Mouse (Mus musculus) ES-E14 (cell line): ENCODE data around the gene Tmem132e. TPM values are rescaled to one million over a fixed set of nuclear protein-coding genes. Genes with fewer than 3 reads are reported as not detected.

Source experiments
- DNase-seq: peaks from one replicate; pipeline ENCODE4 v3.0.0-alpha.2; 2013; ENCODE audit warnings: low read depth, low spot score
- H3K27ac ChIP-seq: 2 replicates; pipeline ENCODE4 v1.5.1; 2012; ENCODE audit warnings: low read depth, mild to moderate bottlenecking, low read length, moderate library complexity, mixed read lengths; ENCODE audit not compliant: poor library complexity, insufficient read depth, severe bottlenecking
- H3K36me3 ChIP-seq: 2 replicates; pipeline ENCODE4 v1.6.1; 2012; ENCODE audit warnings: mild to moderate bottlenecking, low read length, moderate library complexity, mixed read lengths; ENCODE audit not compliant: control insufficient read depth, poor library complexity, insufficient read depth, severe bottlenecking
- H3K4me1 ChIP-seq, 2 experiments: fragments of 150-350 bp in 1 of 2; sonication (generic) in 1 of 2; 2 replicates each; pipeline ENCODE4 v1.6.1; 2012; ENCODE audit warnings: low read length in 2 of 2, mild to moderate bottlenecking in 1 of 2, mixed read lengths in 1 of 2; ENCODE audit not compliant: control insufficient read depth in 2 of 2, insufficient read depth in 2 of 2, poor library complexity in 1 of 2
- H3K4me3 ChIP-seq, 2 experiments: fragments of 150-350 bp in 1 of 2; sonication (generic) in 1 of 2; 2 replicates each; pipeline ENCODE4 v1.5.1; 2012; ENCODE audit warnings: low read length in 2 of 2, low read depth in 1 of 2, mild to moderate bottlenecking in 1 of 2, mixed read lengths in 1 of 2; ENCODE audit not compliant: insufficient read depth in 1 of 2, poor library complexity in 1 of 2, severe bottlenecking in 1 of 2
- H3K9ac ChIP-seq: 2 replicates; pipeline ENCODE4 v1.6.1; 2012; ENCODE audit warnings: low read depth, mild to moderate bottlenecking, low read length, mixed read lengths; ENCODE audit not compliant: poor library complexity, insufficient read depth, severe bottlenecking
- H3K9me3 ChIP-seq: fragments of 150-350 bp; sonication (generic); 2 replicates; pipeline ENCODE4 v1.6.1; 2012; ENCODE audit warnings: low read depth, mild to moderate bottlenecking, low read length; ENCODE audit not compliant: control insufficient read depth, insufficient read depth
- CHD2 ChIP-seq: IDR thresholded peaks from 2 replicates; pipeline ENCODE4 v1.6.1; 2014; ENCODE audit warnings: mild to moderate bottlenecking, low read depth, low read length, inconsistent platforms
- HCFC1 ChIP-seq: IDR thresholded peaks from 2 replicates; pipeline ENCODE4 v1.6.1; 2012; ENCODE audit warnings: low read length, inconsistent platforms, borderline replicate concordance; ENCODE audit not compliant: insufficient read depth
- MAFK ChIP-seq: IDR thresholded peaks from 2 replicates; pipeline ENCODE4 v1.6.1; 2014; ENCODE audit warnings: mild to moderate bottlenecking, low read depth, low read length, inconsistent platforms; ENCODE audit not compliant: insufficient read depth
- ZC3H11A ChIP-seq: IDR thresholded peaks from 2 replicates; pipeline ENCODE4 v1.6.1; 2012; ENCODE audit warnings: low read depth, mild to moderate bottlenecking, inconsistent platforms, low read length, borderline replicate concordance
- ZNF384 ChIP-seq: IDR thresholded peaks from 2 replicates; pipeline ENCODE4 v1.6.1; 2012; ENCODE audit warnings: low read depth, low read length, inconsistent platforms
- in situ Hi-C, 2 experiments: fragments of 600-800 bp; cut with MboI; formaldehyde crosslinking; loops; one replicate each; pipeline ENCODE4 v1.15.1; 2025; ENCODE audit warnings: low sequenced_read_pairs in 2 of 2, inconsistent platforms in 1 of 2; ENCODE audit not compliant: unreplicated experiment in 2 of 2
- total RNA-seq: library from RNA; depleted of rRNA; stranded (reverse); fragments of 300-350 nt; gene quantifications from 2 replicates; pipeline ENCODE4 v1.2.3, GENCODE M21; 2012; rRNA removed

Gene Tmem132e
- 0.16 and 0.40 TPM in 2 replicates for total RNA-seq

DNA sequence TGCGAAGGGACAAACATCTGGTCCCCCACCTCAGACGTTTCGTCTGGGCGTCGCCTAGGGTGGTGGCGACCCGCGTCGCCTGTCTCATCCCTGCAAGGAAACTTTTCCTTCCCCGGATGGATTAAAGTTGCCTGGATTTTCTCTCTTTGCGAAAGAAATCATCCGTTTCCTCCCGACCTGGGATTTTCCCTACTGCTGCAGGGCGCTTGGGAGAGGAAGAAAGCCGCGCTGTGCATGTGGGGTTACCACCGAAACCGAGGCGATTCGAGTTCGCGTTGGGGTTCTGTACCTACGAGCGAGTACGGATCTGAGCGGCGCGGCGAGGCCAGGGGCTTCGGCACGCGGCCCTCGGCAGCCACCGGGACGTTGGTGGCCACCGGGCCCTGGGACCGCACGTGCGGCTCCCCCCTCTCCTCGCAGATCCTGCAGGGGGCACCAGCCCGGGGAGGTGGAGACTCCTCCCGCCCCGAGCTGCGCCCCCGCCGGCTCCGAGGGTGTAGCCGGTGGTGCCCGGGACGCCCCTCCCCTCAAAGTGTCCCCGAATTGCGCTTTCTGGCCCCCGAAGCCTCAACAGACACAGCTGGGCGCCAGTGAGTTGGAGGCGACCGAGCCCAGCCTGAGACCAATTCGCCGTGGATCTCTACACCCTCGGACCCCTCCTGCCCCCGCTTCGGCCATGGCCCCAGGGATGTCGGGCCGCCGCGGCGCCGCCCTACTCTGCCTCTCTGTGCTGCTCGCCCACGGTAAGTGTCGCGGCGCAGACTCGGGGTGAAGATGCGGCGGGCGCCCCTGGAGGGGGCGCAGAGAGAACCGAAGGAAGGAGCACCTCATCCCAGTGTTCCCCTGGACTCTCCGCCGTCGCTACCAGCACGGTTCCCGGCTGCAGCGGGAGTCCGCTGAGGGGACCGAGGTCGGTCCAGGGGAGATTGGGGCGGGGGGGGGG lies at the start of gene Tmem132e:
Tmem132e (plus strand) TSS at position 530 of the 943 bp plus-strand sequence.
- DNase-seq: peak; percentile 16
- H3K4me1 ChIP-seq: peaks cover 0 to 5% of the 10 kb centered on the region in 2 experiments; a peak in 2 of 4 replicates
- no peak within 1 kb of the TSS for H3K27ac ChIP-seq
- H3K9ac ChIP-seq: no peak within 1 kb of the TSS; the same call in 1 of the 2 replicates
- peak within 1 kb of the TSS; percentile 53 to 54 for H3K4me3 ChIP-seq
- in situ Hi-C loops: no loop called here
- no peaks in the 10 kb centered on the region for H3K36me3 ChIP-seq
- no peak for TF ChIP-seq ZC3H11A
- TF ChIP-seq ZNF384: no peak
- TF ChIP-seq HCFC1: no peak
- no peak for TF ChIP-seq MAFK
- TF ChIP-seq CHD2: no peak
- no peaks in the 10 kb centered on the region for H3K9me3 ChIP-seq

DNA sequence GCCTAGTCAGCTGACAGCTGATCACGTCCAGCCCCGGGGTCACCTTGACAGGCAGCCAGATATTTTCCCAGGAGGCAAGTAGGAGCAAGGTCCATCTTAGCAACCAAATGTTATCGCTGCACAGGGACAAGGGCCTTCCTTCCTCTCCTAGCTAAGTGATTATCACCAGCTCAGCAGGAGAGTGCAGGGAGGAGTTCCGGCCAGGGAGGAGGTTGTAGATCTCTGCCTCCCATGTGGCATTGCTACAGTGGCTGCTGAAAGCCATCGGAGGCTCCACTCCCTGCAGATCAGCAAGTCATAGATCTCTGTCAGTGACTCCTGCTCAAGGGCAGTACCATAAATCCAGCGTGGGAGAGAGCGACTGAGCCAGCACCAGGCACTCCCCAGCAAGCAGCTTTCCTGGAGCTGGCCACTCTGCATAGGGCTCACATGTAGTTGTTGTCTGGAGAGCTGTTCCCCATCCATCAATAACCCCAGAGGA lies 48.7 kb upstream of the Tmem132e start:
- H3K4me1 ChIP-seq: no peaks in the 10 kb centered on the region
- no peak overlapping the region for H3K9ac ChIP-seq
- no peak overlapping the region for H3K4me3 ChIP-seq
- no peak for DNase-seq
- H3K36me3 ChIP-seq: no peaks in the 10 kb centered on the region
- peaks cover 3% of the 10 kb centered on the region; the same call in 1 of the 2 replicates for H3K9me3 ChIP-seq
- H3K27ac ChIP-seq: no peak overlapping the region
- no peak for TF ChIP-seq HCFC1
- TF ChIP-seq MAFK: no peak
- no peak for TF ChIP-seq CHD2
- TF ChIP-seq ZC3H11A: no peak
- no peak for TF ChIP-seq ZNF384
- in situ Hi-C loops: no loop called here

DNA sequence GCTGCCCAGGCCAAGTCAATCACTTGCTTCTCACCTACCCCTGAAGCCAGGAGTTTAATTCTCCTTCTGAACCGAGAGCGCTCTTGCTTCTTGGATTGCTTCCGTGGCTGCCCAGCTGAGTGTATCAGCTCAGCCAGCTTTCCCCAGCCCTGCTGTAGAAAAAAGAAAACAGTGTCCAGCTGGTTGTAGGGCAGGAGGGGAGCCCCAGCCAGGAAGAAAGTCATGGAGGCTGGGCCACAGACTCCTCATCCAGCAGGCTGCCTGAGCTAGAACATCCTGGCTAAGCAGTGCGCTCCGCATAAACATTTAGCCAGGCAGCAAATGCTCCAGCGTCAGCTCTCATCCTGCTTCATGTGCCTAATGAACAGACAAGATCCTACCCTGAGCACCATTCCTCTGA lies 48.3 kb upstream of the Tmem132e start:
- in situ Hi-C loops: no loop called here
- Histone ChIP-seq H3K27ac (no peak overlapping the region), H3K9me3 (peaks cover 3% of the 10 kb centered on the region; the same call in 1 of the 2 replicates), H3K36me3 (no peaks in the 10 kb centered on the region), H3K4me1 (no peaks in the 10 kb centered on the region), H3K4me3 (no peak overlapping the region), H3K9ac (no peak overlapping the region)
- no peak for DNase-seq
- TF ChIP-seq ZNF384 (no peak), HCFC1 (no peak), CHD2 (no peak), ZC3H11A (no peak), MAFK (no peak)

DNA sequence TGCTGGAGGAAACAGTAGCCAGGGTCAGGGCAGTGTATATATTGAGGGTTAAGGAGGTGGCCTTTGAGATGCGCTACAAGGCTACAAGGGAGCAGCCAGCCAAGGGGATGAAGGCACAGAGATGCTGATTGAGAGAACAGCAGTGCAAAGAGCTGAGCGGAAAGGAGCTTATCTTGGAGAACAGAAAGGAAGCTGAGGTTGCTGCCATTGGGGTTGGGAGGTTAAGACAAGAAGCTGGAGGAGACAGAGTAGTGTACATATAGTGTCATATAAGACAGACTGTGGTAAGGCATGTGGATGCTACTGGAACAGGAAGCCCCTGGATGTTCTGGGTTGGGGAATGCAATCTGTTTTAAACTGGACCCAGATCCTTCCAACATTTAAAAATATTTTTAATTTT lies 47.8 kb upstream of the Tmem132e start:
- Histone ChIP-seq H3K4me1 (no peaks in the 10 kb centered on the region; a peak in 1 of 4 replicates), H3K9me3 (peaks cover 3% of the 10 kb centered on the region; the same call in 1 of the 2 replicates), H3K27ac (no peak overlapping the region), H3K36me3 (no peaks in the 10 kb centered on the region), H3K9ac (no peak overlapping the region), H3K4me3 (no peak overlapping the region)
- TF ChIP-seq ZNF384: no peak
- no peak for TF ChIP-seq HCFC1
- no peak for TF ChIP-seq CHD2
- no peak for TF ChIP-seq MAFK
- TF ChIP-seq ZC3H11A: no peak
- no peak for DNase-seq
- in situ Hi-C loops: no loop called here
